Mouse (Mus musculus) hindbrain, embryonic 14.5 days (tissue): ENCODE measurements around the gene 6430628N08Rik. TPM values are rescaled to one million over a fixed set of nuclear protein-coding genes. Genes with fewer than 3 reads are reported as not detected.
A peak's percentile ranks its signal among the peaks of the same experiment; 100 is the strongest.

Source experiments
- ATAC-seq: fragments of 200-750 bp; cut with Nextera tagmentation; 2 replicates; pipeline ENCODE4 v1.8.0; 2017; ENCODE audit warnings: moderate number of reproducible peaks, mild to moderate bottlenecking, moderate TSS enrichment, moderate library complexity; ENCODE audit not compliant: low FRiP score
- DNase-seq: peaks from one replicate; pipeline ENCODE4 v3.0.0-alpha.2; 2015; ENCODE audit warnings: low spot score
- H3K27ac ChIP-seq: fragments of 300-500 bp; sonication (generic); 2 replicates; pipeline ENCODE4 v1.5.1; 2014; ENCODE audit warnings: mild to moderate bottlenecking, moderate library complexity
- H3K27me3 ChIP-seq: fragments of 300-500 bp; sonication (generic); 2 replicates; pipeline ENCODE4 v1.6.1; 2014; ENCODE audit warnings: mild to moderate bottlenecking, low read length, mixed read lengths; ENCODE audit not compliant: control insufficient read depth, insufficient read depth
- H3K36me3 ChIP-seq: fragments of 300-500 bp; sonication (generic); replicated peaks from 2 replicates; pipeline ENCODE4 v1.6.1; 2014; ENCODE audit not compliant: control insufficient read depth, insufficient read depth
- H3K4me1 ChIP-seq: fragments of 300-500 bp; sonication (generic); replicated peaks from 2 replicates; pipeline ENCODE4 v1.6.1; 2014; ENCODE audit warnings: antibody characterized with exemption, low read length, mixed read lengths; ENCODE audit not compliant: control insufficient read depth, insufficient read depth
- H3K4me2 ChIP-seq: fragments of 300-500 bp; sonication (generic); replicated peaks from 2 replicates; pipeline ENCODE4 v1.6.1; 2014; ENCODE audit warnings: mild to moderate bottlenecking, moderate library complexity
- H3K4me3 ChIP-seq: fragments of 300-500 bp; sonication (generic); replicated peaks from 2 replicates; pipeline ENCODE4 v1.5.1; 2014; ENCODE audit warnings: mild to moderate bottlenecking, low read length
- H3K9ac ChIP-seq: fragments of 300-500 bp; sonication (generic); 2 replicates; pipeline ENCODE4 v1.6.1; 2014
- H3K9me3 ChIP-seq: fragments of 300-500 bp; sonication (generic); 2 replicates; pipeline ENCODE4 v1.6.1; 2016; ENCODE audit warnings: low read length; ENCODE audit not compliant: control insufficient read depth
- WGBS: fragments of 180-500 bp; shearing (Covaris S2); extraction: QIAGEN DNeasy Blood & Tissue Kit; methylation state at CpG from one replicate; pipeline ENCODE4 v1.1.7; 2014; 5-methylcytosine and 5-hydroxymethylcytosine counted together
- polyA plus RNA-seq: library from polyadenylated mRNA; unstranded; fragments of >200 nt; fragmentation: Nextera tagmentation; extraction: Ambion mirVana; gene quantifications from 2 replicates; pipeline ENCODE4 v1.2.1, GENCODE M21; 2014

The 6430628N08Rik gene
- polyA plus RNA-seq, 1 experiment from 2014 or later, result not detected

GRCm38 (mm10) chr4:115855100-115855499 is 35.4 kb upstream of the 6430628N08Rik start:
- Histone ChIP-seq H3K4me3 (no peak overlapping the region), H3K27ac (peak overlapping the region; percentile 20; the same call in 1 of the 2 replicates), H3K9ac (0 out of 2 replicates have a peak overlapping the region, but pooled peaks have one; percentile 8), H3K36me3 (peaks cover 21% of the 10 kb centered on the region), H3K9me3 (no peaks in the 10 kb centered on the region), H3K4me2 (no peak overlapping the region), H3K27me3 (no peaks in the 10 kb centered on the region), H3K4me1 (peaks cover 20% of the 10 kb centered on the region)
- ATAC-seq, result no peak
- DNase-seq, result no peak
- 46% methylated on average over 6 of the region's 6 CpGs for WGBS

- peaks cover 17% of the 10 kb centered on the region for H3K36me3 ChIP-seq
- no peak for DNase-seq
- H3K4me3 ChIP-seq, result no peak overlapping the region
- no peak for ATAC-seq
- no peaks in the 10 kb centered on the region for H3K27me3 ChIP-seq
- H3K9me3 ChIP-seq, result no peaks in the 10 kb centered on the region
- H3K4me1 ChIP-seq, result peaks cover 20% of the 10 kb centered on the region
- peak overlapping the region; percentile 52 for H3K27ac ChIP-seq
- peak overlapping the region; percentile 25; the same call in 1 of the 2 replicates for H3K9ac ChIP-seq
- WGBS, result 40% methylated on average over 4 of the region's 4 CpGs
- no peak overlapping the region for H3K4me2 ChIP-seq
Measured at GRCm38 (mm10) chr4:115855609-115856008, 34.9 kb upstream of the 6430628N08Rik start.

- Histone ChIP-seq H3K27me3 (no peaks in the 10 kb centered on the region), H3K4me3 (no peak overlapping the region), H3K4me2 (no peak overlapping the region), H3K27ac (peak overlapping the region; percentile 52), H3K36me3 (peaks cover 18% of the 10 kb centered on the region), H3K4me1 (peaks cover 20% of the 10 kb centered on the region), H3K9me3 (no peaks in the 10 kb centered on the region), H3K9ac (peak overlapping the region; percentile 37)
- no peak for DNase-seq
- ATAC-seq, result 0 out of 2 replicates have a peak, but pooled peaks have one; percentile 18
- 58% methylated on average over 4 of the region's 4 CpGs for WGBS
Measured at GRCm38 (mm10) chr4:115856282-115856681, 34.2 kb upstream of the 6430628N08Rik start.

- 85% methylated on average over 9 of the region's 9 CpGs for WGBS
- no peak overlapping the region for H3K9ac ChIP-seq
- no peaks in the 10 kb centered on the region for H3K27me3 ChIP-seq
- H3K4me3 ChIP-seq, result no peak overlapping the region
- H3K27ac ChIP-seq, result no peak overlapping the region
- ATAC-seq, result no peak
- no peaks in the 10 kb centered on the region for H3K9me3 ChIP-seq
- peaks cover 20% of the 10 kb centered on the region for H3K4me1 ChIP-seq
- no peak overlapping the region for H3K4me2 ChIP-seq
- no peak for DNase-seq
- peaks cover 18% of the 10 kb centered on the region for H3K36me3 ChIP-seq
Measured at GRCm38 (mm10) chr4:115857293-115857883, 33.1 kb upstream of the 6430628N08Rik start.

GRCm38 (mm10) chr4:115863352-115863751 is 27.1 kb upstream of the 6430628N08Rik start:
- no peak overlapping the region for H3K9ac ChIP-seq
- peaks cover 10% of the 10 kb centered on the region; the same call in 1 of the 2 replicates for H3K4me1 ChIP-seq
- no peak overlapping the region for H3K4me2 ChIP-seq
- H3K27me3 ChIP-seq, result no peaks in the 10 kb centered on the region
- H3K27ac ChIP-seq, result no peak overlapping the region
- ATAC-seq (no peak), DNase-seq (no peak)
- no peak overlapping the region for H3K4me3 ChIP-seq
- 0 out of 2 replicates have a peak, but pooled peaks cover 10% of the 10 kb centered on the region for H3K36me3 ChIP-seq
- no peaks in the 10 kb centered on the region for H3K9me3 ChIP-seq
- WGBS, result 79% methylated on average over 7 of the region's 7 CpGs

- Histone ChIP-seq H3K4me2 (no peak overlapping the region), H3K27me3 (no peaks in the 10 kb centered on the region), H3K9me3 (no peaks in the 10 kb centered on the region), H3K27ac (no peak overlapping the region), H3K36me3 (0 out of 2 replicates have a peak, but pooled peaks cover 10% of the 10 kb centered on the region), H3K4me1 (peaks cover 10% of the 10 kb centered on the region), H3K9ac (no peak overlapping the region), H3K4me3 (no peak overlapping the region)
- ATAC-seq (no peak; the same call in 1 of the 2 replicates), DNase-seq (no peak)
- WGBS, result 51% methylated on average over 10 of the region's 10 CpGs
Measured at GRCm38 (mm10) chr4:115863880-115864279, 26.6 kb upstream of the 6430628N08Rik start.

GRCm38 (mm10) chr4:115869512-115870210 is 20.8 kb upstream of the 6430628N08Rik start:
- Histone ChIP-seq H3K4me3 (no peak overlapping the region), H3K36me3 (peaks cover 19% of the 10 kb centered on the region; the same call in 1 of the 2 replicates), H3K4me1 (peaks cover 10% of the 10 kb centered on the region; the same call in 1 of the 2 replicates), H3K9me3 (no peaks in the 10 kb centered on the region), H3K27me3 (no peaks in the 10 kb centered on the region), H3K27ac (peak overlapping the region; percentile 47; the same call in 1 of the 2 replicates), H3K9ac (no peak overlapping the region), H3K4me2 (no peak overlapping the region)
- WGBS, result 14% methylated on average over 16 of the region's 16 CpGs
- DNase-seq (no peak), ATAC-seq (0 out of 2 replicates have a peak, but pooled peaks have one; percentile 21)

- Histone ChIP-seq H3K4me3 (no peak overlapping the region), H3K36me3 (peaks cover 19% of the 10 kb centered on the region; the same call in 1 of the 2 replicates), H3K27ac (no peak overlapping the region), H3K4me1 (peaks cover 16% of the 10 kb centered on the region), H3K9ac (no peak overlapping the region), H3K9me3 (no peaks in the 10 kb centered on the region), H3K27me3 (no peaks in the 10 kb centered on the region), H3K4me2 (no peak overlapping the region)
- 81% methylated on average over 3 of the region's 3 CpGs for WGBS
- no peak for DNase-seq
- no peak for ATAC-seq
Measured at GRCm38 (mm10) chr4:115873231-115873630, 17.2 kb upstream of the 6430628N08Rik start.

GRCm38 (mm10) chr4:115878216-115878678 is 12.2 kb upstream of the 6430628N08Rik start:
- no peak for DNase-seq
- Histone ChIP-seq H3K27ac (peak overlapping the region; percentile 56), H3K4me1 (peaks cover 25% of the 10 kb centered on the region)

More at GRCm38 (mm10) chr4:115878216-115878678, 12.2 kb upstream of the 6430628N08Rik start:
- H3K27me3 ChIP-seq, result no peaks in the 10 kb centered on the region
- H3K4me2 ChIP-seq, result peak overlapping the region; percentile 24; the same call in 1 of the 2 replicates
- H3K9ac ChIP-seq, result peak overlapping the region; percentile 43; the same call in 1 of the 2 replicates
- peak; percentile 52 for ATAC-seq
- WGBS, result 3% methylated on average over 11 of the region's 11 CpGs
- H3K4me3 ChIP-seq, result no peak overlapping the region
- peaks cover 8% of the 10 kb centered on the region; the same call in 1 of the 2 replicates for H3K36me3 ChIP-seq
- H3K9me3 ChIP-seq, result no peaks in the 10 kb centered on the region
